Mouse (Mus musculus) hindbrain, embryonic 16.5 days (tissue): Measurements from ENCODE around the gene Tnxb. TPM values are rescaled to one million over a fixed set of nuclear protein-coding genes. Genes with fewer than 3 reads are reported as not detected.
"Not testable (repeated sequence)": the region's sequence is repeated elsewhere in the genome, so short reads cannot be mapped to it uniquely, and the experiment has no call there.

Experiments used
- ATAC-seq: fragments of 200-750 bp; cut with Nextera tagmentation; 2 replicates; pipeline ENCODE4 v1.8.0; 2017; ENCODE audit warnings: moderate TSS enrichment, moderate library complexity
- H3K27ac ChIP-seq: fragments of 300-500 bp; sonication (generic); 2 replicates; pipeline ENCODE4 v1.5.1; 2014; ENCODE audit warnings: low read depth, mild to moderate bottlenecking, control low read depth, low read length, moderate library complexity
- H3K27me3 ChIP-seq: fragments of 300-500 bp; sonication (generic); replicated peaks from 2 replicates; pipeline ENCODE4 v1.6.1; 2014; ENCODE audit warnings: low read length; ENCODE audit not compliant: control insufficient read depth, insufficient read depth
- H3K36me3 ChIP-seq: fragments of 300-500 bp; sonication (generic); 2 replicates; pipeline ENCODE4 v1.6.1; 2014; ENCODE audit warnings: mild to moderate bottlenecking, low read length, moderate library complexity, mixed read lengths; ENCODE audit not compliant: control insufficient read depth, insufficient read depth
- H3K4me1 ChIP-seq: fragments of 300-500 bp; sonication (generic); 2 replicates; pipeline ENCODE4 v1.6.1; 2014; ENCODE audit warnings: low read depth, low read length; ENCODE audit not compliant: control insufficient read depth, insufficient read depth
- H3K4me2 ChIP-seq: fragments of 300-500 bp; sonication (generic); 2 replicates; pipeline ENCODE4 v1.6.1; 2014; ENCODE audit warnings: mild to moderate bottlenecking, low read length, control low read depth, moderate library complexity
- H3K4me3 ChIP-seq: fragments of 300-500 bp; sonication (generic); 2 replicates; pipeline ENCODE4 v1.5.1; 2014; ENCODE audit warnings: mild to moderate bottlenecking, low read length, control low read depth, moderate library complexity
- H3K9ac ChIP-seq: fragments of 300-500 bp; sonication (generic); 2 replicates; pipeline ENCODE4 v1.6.1; 2014; ENCODE audit warnings: low read depth, mild to moderate bottlenecking, control low read depth, low read length, moderate library complexity
- H3K9me3 ChIP-seq: fragments of 300-500 bp; sonication (generic); 2 replicates; pipeline ENCODE4 v1.6.1; 2014; ENCODE audit warnings: mild to moderate bottlenecking, low read length, moderate library complexity; ENCODE audit not compliant: control insufficient read depth
- WGBS: fragments of 180-500 bp; shearing (Covaris S2); extraction: QIAGEN DNeasy Blood & Tissue Kit; methylation state at CpG from one replicate; pipeline ENCODE4 v1.1.7; 2014; 5-methylcytosine and 5-hydroxymethylcytosine counted together
- polyA plus RNA-seq: library from polyadenylated mRNA; unstranded; fragments of >200 nt; fragmentation: Nextera tagmentation; extraction: Ambion mirVana; gene quantifications from 2 replicates; pipeline ENCODE4 v1.2.1, GENCODE M21; 2015

Tnxb gene
- polyA plus RNA-seq, 1 experiment from 2014 or later, result 0.30 TPM

DNA sequence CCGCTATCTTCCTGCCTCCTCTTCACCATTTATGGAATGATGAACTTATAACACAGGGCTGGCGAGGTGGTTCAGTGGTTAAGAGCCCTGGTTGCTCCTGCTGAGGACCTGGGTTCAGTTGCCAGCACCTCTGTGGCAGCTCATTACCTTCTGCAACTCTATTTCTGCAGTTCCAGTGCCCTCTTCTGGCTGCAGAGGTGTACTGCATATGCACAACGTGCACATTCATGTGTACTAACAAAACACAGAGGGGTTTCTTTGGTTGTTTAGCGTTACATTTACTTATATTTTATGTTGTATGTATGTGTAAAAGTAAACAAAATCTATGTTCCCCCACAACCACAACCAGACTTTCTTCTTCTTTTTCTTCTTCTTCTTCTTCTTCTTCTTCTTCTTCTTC lies 52.7 kb downstream of the Tnxb start:
- Histone ChIP-seq H3K9ac (no peak overlapping the region), H3K36me3 (no peaks in the 10 kb centered on the region), H3K4me1 (no peaks in the 10 kb centered on the region), H3K27me3 (no peaks in the 10 kb centered on the region), H3K4me2 (no peak overlapping the region), H3K9me3 (peaks cover 6% of the 10 kb centered on the region), H3K4me3 (no peak overlapping the region), H3K27ac (no peak overlapping the region)
- ATAC-seq, result no peak
- WGBS, result 93% methylated on average over 4 of the region's 4 CpGs

DNA sequence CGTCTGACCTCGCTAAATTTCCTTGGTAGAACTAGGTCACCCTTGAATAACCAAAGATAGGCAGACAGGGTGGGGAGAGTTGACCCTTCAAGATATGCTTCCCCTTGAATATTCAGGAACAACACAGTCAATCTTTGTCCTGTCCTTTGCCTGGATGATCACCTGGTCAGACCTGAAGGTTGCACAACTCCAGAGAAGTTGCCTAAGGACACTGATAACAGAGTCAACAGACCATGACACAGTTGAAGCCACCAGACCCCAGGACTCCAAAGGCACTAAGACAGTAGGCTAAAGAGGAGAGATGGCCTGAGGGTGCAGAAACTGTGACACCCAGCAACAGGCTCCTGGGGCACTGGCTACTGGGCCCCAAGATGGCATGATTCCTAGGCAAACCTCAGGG lies 57.6 kb downstream of the Tnxb start:
- Histone ChIP-seq H3K27ac (no peak overlapping the region), H3K9ac (no peak overlapping the region), H3K9me3 (peaks cover 3% of the 10 kb centered on the region), H3K4me3 (no peak overlapping the region), H3K4me2 (no peak overlapping the region), H3K4me1 (no peaks in the 10 kb centered on the region), H3K27me3 (no peaks in the 10 kb centered on the region), H3K36me3 (no peaks in the 10 kb centered on the region)
- no peak for ATAC-seq
- 82% methylated on average over 2 of the region's 2 CpGs for WGBS

DNA sequence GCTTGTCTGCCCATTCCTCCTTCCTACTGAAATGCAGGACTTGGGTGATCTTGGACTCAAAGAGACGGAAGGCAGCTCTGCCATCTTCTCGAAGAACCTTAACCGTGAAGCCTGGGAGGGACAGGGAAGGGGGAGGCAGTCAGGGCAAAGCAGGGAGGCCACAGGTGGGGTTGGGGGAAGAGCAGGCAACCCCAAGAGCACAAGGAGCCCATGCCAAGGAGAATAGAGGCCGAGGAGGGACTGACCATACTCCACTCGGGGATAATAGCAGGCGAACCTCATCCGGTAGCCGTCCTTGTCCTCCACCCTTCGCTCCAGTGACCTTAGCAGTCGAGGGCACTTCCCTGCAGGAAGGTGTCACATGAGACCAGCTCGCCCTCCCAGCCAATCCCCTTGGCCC lies 58.8 kb downstream of the Tnxb start:
- not testable (repeated sequence) for H3K4me3 ChIP-seq, H3K4me2 ChIP-seq, ATAC-seq, H3K27me3 ChIP-seq, H3K4me1 ChIP-seq, H3K9ac ChIP-seq, H3K27ac ChIP-seq, H3K9me3 ChIP-seq, H3K36me3 ChIP-seq
- 81% methylated on average over 6 of the region's 11 CpGs for WGBS

DNA sequence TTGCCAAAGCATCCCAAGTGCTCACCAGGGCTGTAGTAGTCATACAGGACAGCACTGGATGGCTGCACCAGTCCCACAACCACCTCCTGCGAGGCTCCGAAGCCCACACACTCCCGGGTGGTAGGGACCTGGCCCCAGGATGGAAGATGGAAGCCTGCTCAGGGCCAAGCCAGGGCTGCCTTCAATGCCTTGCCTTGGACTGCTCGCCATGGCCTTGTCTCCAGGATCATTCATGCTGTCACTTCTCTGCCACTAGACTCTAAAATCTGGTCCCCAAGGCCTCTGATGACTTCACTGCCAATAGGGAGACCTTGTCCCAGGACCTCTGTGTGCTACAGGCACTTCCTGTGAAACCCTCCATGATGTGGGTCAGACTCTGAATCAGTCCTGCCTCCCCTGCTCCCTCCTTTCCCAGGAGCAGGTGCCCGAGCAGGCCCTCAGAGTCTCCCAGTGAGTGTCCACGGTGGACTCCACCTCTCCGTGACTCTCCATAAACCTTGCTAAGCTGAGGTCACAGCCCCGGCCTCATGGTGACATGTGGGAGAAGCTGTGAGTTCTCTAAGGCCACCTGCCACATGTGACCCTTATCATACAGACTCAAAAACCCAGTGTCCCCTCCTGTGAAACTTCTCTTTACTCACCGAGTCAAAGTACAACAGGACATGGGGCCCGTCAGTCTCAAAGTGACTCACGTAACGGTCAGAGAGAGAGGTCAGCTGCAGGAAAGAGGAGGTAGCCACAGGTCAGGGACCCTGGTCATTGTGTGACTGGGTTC lies 59.6 kb downstream of the Tnxb start:
- 90% methylated on average over 12 of the region's 12 CpGs for WGBS
- not testable (repeated sequence) for H3K27ac ChIP-seq, H3K4me1 ChIP-seq, H3K9me3 ChIP-seq, H3K27me3 ChIP-seq, H3K4me2 ChIP-seq, H3K4me3 ChIP-seq, H3K9ac ChIP-seq, ATAC-seq, H3K36me3 ChIP-seq

DNA sequence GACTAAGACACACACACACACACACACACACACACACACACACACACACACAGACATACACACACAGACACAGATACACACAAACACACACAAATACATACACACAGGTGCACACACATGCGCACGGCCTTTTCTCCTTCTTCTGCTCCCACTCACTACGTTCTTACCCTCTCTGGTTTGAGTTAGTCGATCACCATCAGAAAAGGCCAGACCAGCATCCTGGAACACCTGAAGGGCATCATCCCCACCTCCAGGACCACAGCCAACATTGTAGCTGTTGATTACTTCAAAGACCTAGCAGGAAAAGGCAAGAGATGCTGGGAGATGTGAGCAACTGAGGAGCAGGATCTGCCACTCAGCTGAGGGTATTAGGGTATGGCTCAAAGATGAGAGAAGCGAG lies 67.1 kb downstream of the Tnxb start:
- WGBS, result 86% methylated on average over 5 of the region's 5 CpGs
- H3K27me3 ChIP-seq, H3K9me3 ChIP-seq, H3K36me3 ChIP-seq, H3K4me1 ChIP-seq, H3K4me2 ChIP-seq, ATAC-seq, H3K4me3 ChIP-seq, H3K9ac ChIP-seq, H3K27ac ChIP-seq: not testable (repeated sequence)

DNA sequence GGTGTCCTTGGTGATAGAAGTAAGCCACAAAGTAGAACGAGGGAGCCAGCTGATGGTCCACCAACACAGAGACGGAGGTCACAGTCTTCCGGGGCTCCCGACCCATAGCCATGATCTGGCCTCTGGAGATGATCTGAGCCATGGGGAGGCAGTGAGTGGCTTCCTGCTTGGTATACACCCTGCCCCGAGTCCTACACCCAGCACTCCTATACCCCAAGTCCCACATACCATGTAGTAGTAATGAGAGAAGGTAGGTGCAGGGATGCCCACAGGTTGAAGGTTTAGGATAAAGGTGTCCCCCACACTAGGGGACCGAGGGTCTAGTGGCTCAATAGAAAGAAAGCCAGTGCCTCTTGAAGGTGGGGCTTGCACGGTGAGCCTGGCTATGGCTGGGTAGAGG lies 69.4 kb downstream of the Tnxb start:
- not testable (repeated sequence) for ATAC-seq, H3K36me3 ChIP-seq, H3K9ac ChIP-seq, H3K4me3 ChIP-seq, H3K9me3 ChIP-seq, H3K4me2 ChIP-seq, H3K4me1 ChIP-seq, H3K27ac ChIP-seq, H3K27me3 ChIP-seq
- 77% methylated on average over 7 of the region's 7 CpGs for WGBS

DNA sequence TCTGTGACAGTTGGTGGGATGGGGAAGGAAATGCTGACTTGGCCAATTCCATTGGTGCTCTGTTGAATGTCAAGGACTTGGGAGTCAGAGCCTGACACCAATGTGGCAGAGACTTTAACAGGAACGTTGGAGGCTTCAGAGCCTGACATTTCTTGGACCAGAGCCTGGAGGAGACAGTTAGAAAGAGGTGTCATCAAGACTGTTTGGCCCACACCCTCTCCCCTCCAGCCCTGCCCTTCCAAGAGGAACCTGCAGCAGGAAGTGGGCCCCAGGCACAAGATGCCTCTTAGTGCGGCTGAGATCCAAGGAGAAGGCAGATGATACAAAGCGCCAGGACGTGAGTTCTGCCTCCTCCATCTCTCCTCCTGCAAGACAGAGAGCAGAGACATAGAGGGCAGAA lies 69.9 kb downstream of the Tnxb start:
- Histone ChIP-seq H3K27me3 (no peaks in the 10 kb centered on the region), H3K9me3 (no peaks in the 10 kb centered on the region), H3K27ac (no peak overlapping the region), H3K36me3 (no peaks in the 10 kb centered on the region), H3K4me1 (no peaks in the 10 kb centered on the region), H3K4me2 (no peak overlapping the region), H3K9ac (no peak overlapping the region), H3K4me3 (no peak overlapping the region)
- 85% methylated on average over 4 of the region's 4 CpGs for WGBS
- no peak for ATAC-seq

DNA sequence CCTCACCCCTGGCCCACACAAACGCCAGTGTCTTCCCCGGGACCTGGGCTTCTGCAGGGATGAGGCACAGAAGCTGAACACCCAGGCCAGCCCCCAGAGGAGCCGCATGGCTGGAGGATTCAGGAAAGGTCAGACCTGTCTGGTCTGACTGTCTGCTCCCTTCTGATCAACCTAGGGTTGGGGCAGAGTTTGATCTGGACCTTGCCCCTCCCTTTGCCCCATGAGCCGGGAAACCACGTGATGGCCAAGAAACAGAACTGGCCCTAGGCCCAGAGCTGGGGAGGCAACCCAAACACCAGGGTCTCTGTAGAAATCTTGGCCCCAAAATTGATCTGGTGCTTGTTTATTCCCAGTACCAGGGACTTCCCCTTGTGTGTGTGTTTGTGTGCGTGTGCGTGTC lies 73.4 kb downstream of the Tnxb start, which contains the start of gene C4b:
Gene C4b, minus strand, starts transcription at position 164 of the 400 bp plus-strand sequence.
- 83% methylated on average over 7 of the region's 7 CpGs for WGBS

DNA sequence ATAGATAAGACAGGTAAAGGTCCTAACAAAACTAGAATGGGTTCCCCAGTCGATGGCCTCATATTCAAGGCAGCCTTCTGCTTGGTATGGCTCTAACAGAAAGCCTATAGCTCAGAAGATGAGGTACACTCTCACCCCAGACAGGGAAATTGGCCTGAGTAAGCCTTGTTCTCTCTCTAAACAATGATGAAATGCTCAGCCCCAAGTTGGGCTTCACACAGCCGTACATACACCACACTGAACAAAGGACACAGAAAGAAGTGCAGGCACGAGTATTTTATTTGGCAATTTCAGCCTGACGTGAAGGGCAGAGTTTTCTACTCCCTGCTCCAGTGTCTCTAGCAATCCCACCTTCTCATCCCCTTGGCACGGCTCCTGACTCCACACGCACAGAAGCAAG lies 73.9 kb downstream of the Tnxb start:
- WGBS, result 87% methylated on average over 6 of the region's 6 CpGs

More for the DNA sequence above, 73.4 kb downstream of the Tnxb start, which contains the start of gene C4b:
- Histone ChIP-seq H3K27me3 (no peaks in the 10 kb centered on the region), H3K27ac (no peak within 1 kb of the TSS), H3K36me3 (no peaks in the 10 kb centered on the region), H3K4me3 (no peak within 1 kb of the TSS), H3K9me3 (peaks cover 2% of the 10 kb centered on the region; the same call in 1 of the 2 replicates), H3K9ac (no peak within 1 kb of the TSS), H3K4me2 (no peak within 1 kb of the TSS), H3K4me1 (no peaks in the 10 kb centered on the region)
- no peak for ATAC-seq

More for the DNA sequence above, 73.9 kb downstream of the Tnxb start:
- H3K4me1 ChIP-seq, result no peaks in the 10 kb centered on the region
- no peak overlapping the region for H3K4me3 ChIP-seq
- no peak overlapping the region for H3K27ac ChIP-seq
- no peaks in the 10 kb centered on the region for H3K36me3 ChIP-seq
- H3K27me3 ChIP-seq, result no peaks in the 10 kb centered on the region
- H3K9me3 ChIP-seq, result peaks cover 2% of the 10 kb centered on the region; the same call in 1 of the 2 replicates
- no peak overlapping the region for H3K9ac ChIP-seq
- ATAC-seq, result no peak
- H3K4me2 ChIP-seq, result no peak overlapping the region
